Mouse (Mus musculus) thymus, adult 2 months (tissue): ENCODE results near the gene Gif.

Experiments used
- CTCF ChIP-seq: fragments of 200-500 bp; IDR thresholded peaks from 2 replicates; pipeline ENCODE4 v1.5.1; 2012; ENCODE audit warnings: mild to moderate bottlenecking, control low read depth, low read length, moderate library complexity, borderline replicate concordance; ENCODE audit not compliant: control insufficient read depth, poor library complexity, insufficient read depth; ENCODE audit errors: extremely low read depth
- POLR2A ChIP-seq: fragments of 200-500 bp; IDR thresholded peaks from 2 replicates; pipeline ENCODE4 v1.6.1; 2012; ENCODE audit warnings: mild to moderate bottlenecking, low read length, control low read depth, moderate library complexity; ENCODE audit not compliant: control insufficient read depth, poor library complexity, insufficient read depth; ENCODE audit errors: extremely low read depth

GRCm38 (mm10) chr19:11745680-11746079 lies 1.7 kb upstream of the Gif start:
- no peak for TF ChIP-seq CTCF
- no peak for TF ChIP-seq POLR2A
